Mouse (Mus musculus): ENCODE results near the gene Crtac1.

The Crtac1 gene

DNA sequence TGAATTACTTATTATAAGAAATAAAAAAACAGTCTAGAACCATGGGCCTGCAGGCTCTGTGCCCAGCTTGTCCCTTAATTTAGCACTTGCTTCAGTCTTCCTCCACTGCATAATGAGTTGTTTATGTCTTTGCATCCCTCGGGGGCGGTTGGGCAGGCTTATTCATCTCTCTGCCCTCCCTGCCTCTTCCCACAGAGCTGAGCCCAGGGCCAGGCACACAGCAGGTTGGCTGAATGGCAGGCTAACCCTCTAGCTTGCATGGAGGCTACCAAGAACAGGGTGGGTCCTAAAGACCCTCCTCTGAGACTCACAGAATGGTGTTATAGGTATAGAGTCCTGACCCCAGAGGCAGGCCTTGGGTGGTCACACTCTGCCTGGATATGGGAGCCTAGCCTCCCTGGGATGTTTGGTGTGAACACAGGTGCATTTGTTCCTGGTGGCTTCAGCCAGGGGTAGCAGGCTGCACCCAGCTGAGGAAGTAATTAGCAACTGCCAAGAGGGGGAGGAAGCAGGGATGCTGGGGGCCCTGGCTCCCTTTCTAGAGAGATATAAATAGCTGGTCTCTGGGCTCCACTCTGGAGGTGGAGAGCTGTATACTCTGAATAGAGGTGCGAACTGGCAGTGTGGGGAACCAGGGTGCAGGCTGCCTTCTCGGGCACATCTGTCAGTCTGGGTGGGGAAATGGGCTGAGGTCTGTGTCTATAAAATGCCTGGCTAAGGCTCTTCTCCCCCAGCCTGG lies 193.8 kb downstream of the Crtac1 start:
- no peak for DNase-seq (ENCODE audit: low read depth, low spot score)

All from ES-CJ7 (cell line).